Mouse (Mus musculus) megakaryocyte, embryonic 14.5 days (primary cell): ENCODE results near the gene Gm37240.

ENCODE experiments used
- FLI1 ChIP-seq: IDR thresholded peaks from 2 replicates; pipeline ENCODE4 v1.6.1; 2012; ENCODE audit warnings: low read length, inconsistent platforms, mixed read lengths
- GATA1 ChIP-seq: IDR thresholded peaks from 3 replicates; pipeline ENCODE4 v1.6.1; 2012; ENCODE audit warnings: mixed read lengths, low read length, inconsistent platforms, borderline replicate concordance

DNA sequence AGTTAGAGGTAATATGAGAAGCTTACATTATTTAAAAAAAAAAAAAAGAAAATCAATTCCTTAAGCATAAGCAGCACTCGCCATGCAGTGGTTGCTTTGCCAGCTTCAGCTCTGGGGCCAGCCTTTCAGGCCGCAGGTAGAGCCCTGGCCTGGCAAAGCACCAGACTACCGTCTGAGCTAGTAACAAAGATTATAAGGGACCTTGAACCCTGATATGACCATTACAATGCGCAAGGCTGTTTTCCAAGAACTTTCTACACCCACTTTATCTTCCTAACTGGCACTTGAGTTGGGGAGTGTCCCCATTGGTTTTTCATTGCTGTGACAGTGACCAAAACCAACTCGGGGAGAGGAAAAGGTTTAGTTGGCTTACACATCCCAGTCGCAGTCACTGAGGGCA, 690.2 kb downstream of the Gm37240 start:
- TF ChIP-seq GATA1, result no peak
- no peak for TF ChIP-seq FLI1
